17 mouse cellular contexts compared by ENCODE assay signal in the genomic region with DNA sequence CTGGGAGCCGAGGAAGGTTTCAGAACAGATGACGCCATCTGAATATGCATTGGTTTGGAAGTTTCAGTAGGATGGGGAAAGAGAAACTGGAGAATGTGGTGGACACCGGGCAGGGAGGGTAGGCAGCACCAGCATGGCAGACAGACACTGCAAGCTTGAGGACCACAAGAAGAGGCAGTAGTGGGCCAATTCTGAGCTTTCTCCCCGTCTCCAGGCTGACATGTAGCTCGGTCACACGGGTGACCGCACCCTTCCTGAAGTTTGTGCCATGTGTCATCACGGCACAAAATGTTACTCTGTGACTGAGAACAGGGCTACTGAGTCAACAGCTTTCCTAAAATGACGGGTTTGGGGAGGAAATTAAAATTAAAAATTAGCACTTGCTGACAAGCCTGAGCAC.
"Had no signal": no experiment of that assay in that cellular context is flagged by ENCODE, and none has a peak within 500 bp of the region (broad histone marks: within the 10 kb centered on the region; RNA-seq: fewer than 3 reads in every experiment).

No protein-coding gene starts in this region.

- H3K27ac ChIP-seq: limb, embryonic 12.5 days; limb, embryonic 15.5 days; liver, embryonic 14.5 days; midbrain, embryonic 13.5 days; stomach, postnatal 0 days had no signal

- DNase-seq: kidney, adult 9 months; kidney, postnatal 14 days; left cerebral cortex, postnatal 4 days; liver, postnatal 0 days; lung, embryonic 14.5 days; right cerebral cortex, adult 18-20 months; right cerebral cortex, postnatal 14 days; right cerebral cortex, postnatal 4 days had no signal

- H3K36me3 ChIP-seq: limb, embryonic 12.5 days; limb, embryonic 15.5 days; midbrain, embryonic 10.5 days; midbrain, embryonic 13.5 days had no signal

- H3K4me3 ChIP-seq: limb, embryonic 12.5 days; limb, embryonic 15.5 days; megakaryocyte, embryonic 14.5 days; midbrain, embryonic 10.5 days; midbrain, embryonic 13.5 days had no signal

- ATAC-seq: liver, postnatal 0 days; lung, postnatal 0 days; midbrain, embryonic 13.5 days; midbrain, embryonic 16.5 days had no signal
